Mouse (Mus musculus): Measurements from ENCODE around the gene Cdh13. TPM values are rescaled to one million over a fixed set of nuclear protein-coding genes. Genes with fewer than 3 reads are reported as not detected.
"Not testable (repeated sequence)": the region's sequence is repeated elsewhere in the genome, so short reads cannot be mapped to it uniquely, and the experiment has no call there.

Cdh13 gene
- total and polyA plus RNA-seq, 3 experiments, result 162 to 172 (median 163) TPM

DNA sequence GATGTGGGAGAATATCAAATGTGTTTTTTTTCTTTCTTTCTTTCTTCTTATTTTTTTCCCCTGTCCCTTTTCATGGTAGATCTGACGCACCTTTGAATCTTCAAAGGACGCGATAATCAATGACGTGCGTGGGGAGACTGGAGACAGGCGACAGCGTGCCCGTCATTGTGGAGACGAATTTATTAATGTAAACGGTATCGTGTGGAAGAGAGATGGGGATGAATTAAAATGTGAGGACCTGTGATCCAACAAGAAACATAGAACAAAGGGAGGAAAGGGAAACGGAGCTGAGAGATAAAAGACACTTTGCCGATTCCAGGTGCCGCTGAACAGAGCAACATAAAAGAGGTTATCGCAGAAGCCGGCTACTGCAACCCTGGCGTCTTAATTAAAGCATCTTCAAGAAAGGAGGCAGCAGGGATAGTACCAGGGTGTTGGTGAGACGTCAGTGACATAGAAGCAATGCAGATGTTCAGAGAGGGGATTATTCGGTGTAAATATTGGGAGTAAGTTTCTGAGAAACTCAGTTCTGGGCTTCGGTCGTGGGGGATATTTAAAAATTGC is 464.6 kb downstream of the Cdh13 start:
- 83% methylated on average over 21 of the region's 21 CpGs for WGBS
- no peak overlapping the region for H3K27ac ChIP-seq
- H3K27me3 ChIP-seq (ENCODE audit: control insufficient read depth, insufficient read depth, low read length), result no peaks in the 10 kb centered on the region
- H3K36me3 ChIP-seq (ENCODE audit: control insufficient read depth, insufficient read depth, low read length), result no peaks in the 10 kb centered on the region
- no peaks in the 10 kb centered on the region for H3K79me2 ChIP-seq (replicated peaks; ENCODE audit: control insufficient read depth, insufficient read depth, low read length)
- H3K4me3 ChIP-seq, result no peak overlapping the region
- intact Hi-C loops (cut with DNase I), result no loop called here
- no peak overlapping the region for H3K9ac ChIP-seq (ENCODE audit: low read depth, low read length)
- no peak for DNase-seq
- H3K4me1 ChIP-seq (ENCODE audit: control insufficient read depth, insufficient read depth, low read length), result no peaks in the 10 kb centered on the region
- TF ChIP-seq CTCF (IDR thresholded peaks at IDR 0.05) (no peak), POLR2A (IDR thresholded peaks at IDR 0.05; ENCODE audit: insufficient read depth, low read depth, low read length) (no peak), EP300 (IDR thresholded peaks at IDR 0.05; ENCODE audit: insufficient read depth, low read depth, low read length) (no peak)

DNA sequence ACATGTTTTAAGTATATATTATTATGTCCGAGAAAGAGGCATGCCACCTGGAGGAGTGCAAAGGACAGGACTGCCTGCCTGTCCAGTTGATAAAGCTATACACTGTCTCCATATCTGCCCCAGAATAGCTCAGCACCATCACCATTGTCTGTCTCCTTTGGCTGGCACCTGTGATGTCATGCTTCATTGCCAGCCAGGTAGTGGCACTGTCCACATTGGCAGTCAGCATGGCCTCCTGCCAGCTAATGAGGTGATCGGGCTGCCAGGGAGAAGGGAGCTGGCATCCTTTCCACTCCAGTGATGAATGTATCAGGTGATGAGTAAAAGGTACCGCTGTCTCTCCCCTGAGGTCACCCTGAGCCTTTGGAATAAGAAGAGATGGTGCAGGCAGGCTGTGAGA is 465.7 kb downstream of the Cdh13 start:
- DNase-seq, result no peak
- no peaks in the 10 kb centered on the region for H3K36me3 ChIP-seq (ENCODE audit: control insufficient read depth, insufficient read depth, low read length)
- no peak for TF ChIP-seq POLR2A (IDR thresholded peaks at IDR 0.05; ENCODE audit: insufficient read depth, low read depth, low read length)
- TF ChIP-seq EP300 (IDR thresholded peaks at IDR 0.05; ENCODE audit: insufficient read depth, low read depth, low read length), result no peak
- TF ChIP-seq CTCF (IDR thresholded peaks at IDR 0.05), result no peak
- H3K27ac ChIP-seq, result no peak overlapping the region
- intact Hi-C loops (cut with DNase I), result no loop called here
- 71% methylated on average over 3 of the region's 3 CpGs for WGBS
- no peaks in the 10 kb centered on the region; the same call in 1 of the 2 replicates for H3K4me1 ChIP-seq (ENCODE audit: control insufficient read depth, insufficient read depth, low read length)
- H3K27me3 ChIP-seq (ENCODE audit: control insufficient read depth, insufficient read depth, low read length), result no peaks in the 10 kb centered on the region
- H3K9ac ChIP-seq (ENCODE audit: low read depth, low read length), result no peak overlapping the region
- no peak overlapping the region for H3K4me3 ChIP-seq
- H3K79me2 ChIP-seq (replicated peaks; ENCODE audit: control insufficient read depth, insufficient read depth, low read length), result no peaks in the 10 kb centered on the region

DNA sequence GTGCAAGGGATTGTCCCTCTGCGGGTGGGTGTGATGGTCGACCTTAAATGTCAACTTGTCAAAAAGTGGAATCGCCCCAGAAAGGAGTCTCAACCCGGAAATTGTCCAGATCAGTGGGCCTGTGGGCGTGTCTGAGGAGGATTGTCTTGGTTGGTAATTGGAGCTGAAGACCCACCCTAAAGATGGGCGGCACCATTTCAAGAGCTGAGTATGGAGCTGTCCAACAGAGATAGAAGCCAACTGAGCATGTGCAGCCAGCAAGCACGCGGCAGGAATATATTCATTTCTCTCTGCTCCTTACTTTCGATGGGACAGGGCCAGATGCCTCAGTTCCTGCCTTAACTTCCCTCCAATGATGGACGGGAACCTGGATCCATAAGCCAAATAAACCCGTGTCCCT is 466.3 kb downstream of the Cdh13 start:
- Histone ChIP-seq H3K36me3 (ENCODE audit: control insufficient read depth, insufficient read depth, low read length) (no peaks in the 10 kb centered on the region), H3K27me3 (ENCODE audit: control insufficient read depth, insufficient read depth, low read length) (no peaks in the 10 kb centered on the region), H3K4me1 (ENCODE audit: control insufficient read depth, insufficient read depth, low read length) (peaks cover 1% of the 10 kb centered on the region; the same call in 1 of the 2 replicates), H3K4me3 (no peak overlapping the region), H3K27ac (no peak overlapping the region), H3K9ac (ENCODE audit: low read depth, low read length) (no peak overlapping the region), H3K79me2 (replicated peaks; ENCODE audit: control insufficient read depth, insufficient read depth, low read length) (no peaks in the 10 kb centered on the region)
- intact Hi-C loops (cut with DNase I), result no loop called here
- no peak for DNase-seq
- WGBS, result 92% methylated on average over 11 of the region's 11 CpGs
- TF ChIP-seq POLR2A (IDR thresholded peaks at IDR 0.05; ENCODE audit: insufficient read depth, low read depth, low read length) (no peak), CTCF (IDR thresholded peaks at IDR 0.05) (no peak), EP300 (IDR thresholded peaks at IDR 0.05; ENCODE audit: insufficient read depth, low read depth, low read length) (no peak)

DNA sequence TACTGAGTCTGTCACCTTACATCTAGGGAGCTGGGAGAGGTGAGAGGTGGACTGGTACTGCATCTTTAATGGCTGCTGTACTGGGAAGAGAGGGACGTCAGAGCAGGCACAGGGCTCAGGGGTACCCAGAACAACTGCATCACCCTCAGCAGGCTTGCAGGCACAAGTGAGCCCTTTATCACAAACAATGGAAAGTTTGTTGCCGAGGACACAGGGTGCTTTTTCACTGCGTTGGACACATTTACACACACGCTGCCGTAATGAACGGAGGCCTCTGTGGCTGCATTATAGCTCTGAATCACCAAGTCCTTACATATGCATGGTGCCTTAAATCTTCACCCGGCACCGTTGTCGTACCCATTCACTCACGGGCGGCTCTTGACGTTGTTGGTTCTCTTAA is 470.2 kb downstream of the Cdh13 start:
- H3K4me3 ChIP-seq, result no peak overlapping the region
- no peaks in the 10 kb centered on the region for H3K27me3 ChIP-seq (ENCODE audit: control insufficient read depth, insufficient read depth, low read length)
- TF ChIP-seq EP300 (IDR thresholded peaks at IDR 0.05; ENCODE audit: insufficient read depth, low read depth, low read length), result no peak
- TF ChIP-seq POLR2A (IDR thresholded peaks at IDR 0.05; ENCODE audit: insufficient read depth, low read depth, low read length), result no peak
- TF ChIP-seq CTCF (IDR thresholded peaks at IDR 0.05), result no peak
- intact Hi-C loops (cut with DNase I), result no loop called here
- peaks cover 1% of the 10 kb centered on the region; the same call in 1 of the 2 replicates for H3K4me1 ChIP-seq (ENCODE audit: control insufficient read depth, insufficient read depth, low read length)
- no peak overlapping the region for H3K9ac ChIP-seq (ENCODE audit: low read depth, low read length)
- no peaks in the 10 kb centered on the region; the same call in 1 of the 2 replicates for H3K36me3 ChIP-seq (ENCODE audit: control insufficient read depth, insufficient read depth, low read length)
- H3K79me2 ChIP-seq (replicated peaks; ENCODE audit: control insufficient read depth, insufficient read depth, low read length), result no peaks in the 10 kb centered on the region
- no peak overlapping the region for H3K27ac ChIP-seq
- 88% methylated on average over 12 of the region's 12 CpGs for WGBS
- DNase-seq, result no peak

DNA sequence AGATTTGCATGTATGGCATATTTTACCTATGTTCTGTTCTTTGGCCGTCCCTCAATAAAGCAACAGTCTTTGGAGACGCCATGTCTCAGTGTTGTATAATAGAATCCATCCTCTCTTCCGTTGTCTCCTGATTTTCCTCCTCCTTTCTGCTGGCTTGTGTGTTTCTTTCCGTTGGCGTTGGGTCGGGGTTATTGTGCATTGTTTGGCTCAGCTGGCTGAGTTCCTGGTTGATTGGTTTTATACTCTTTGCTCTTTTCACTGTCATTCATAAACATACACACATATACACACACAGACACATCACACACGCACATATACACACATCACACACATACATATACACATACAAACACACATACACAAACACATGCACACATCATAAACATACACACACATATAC is 470.6 kb downstream of the Cdh13 start:
- no peak overlapping the region for H3K27ac ChIP-seq
- H3K36me3 ChIP-seq (ENCODE audit: control insufficient read depth, insufficient read depth, low read length), result no peaks in the 10 kb centered on the region; the same call in 1 of the 2 replicates
- no peak overlapping the region for H3K4me3 ChIP-seq
- no peak for TF ChIP-seq POLR2A (IDR thresholded peaks at IDR 0.05; ENCODE audit: insufficient read depth, low read depth, low read length)
- TF ChIP-seq CTCF (IDR thresholded peaks at IDR 0.05), result no peak
- TF ChIP-seq EP300 (IDR thresholded peaks at IDR 0.05; ENCODE audit: insufficient read depth, low read depth, low read length), result no peak
- peaks cover 1% of the 10 kb centered on the region; the same call in 1 of the 2 replicates for H3K4me1 ChIP-seq (ENCODE audit: control insufficient read depth, insufficient read depth, low read length)
- no peak overlapping the region for H3K9ac ChIP-seq (ENCODE audit: low read depth, low read length)
- no peaks in the 10 kb centered on the region for H3K79me2 ChIP-seq (replicated peaks; ENCODE audit: control insufficient read depth, insufficient read depth, low read length)
- no peak for DNase-seq
- no peaks in the 10 kb centered on the region for H3K27me3 ChIP-seq (ENCODE audit: control insufficient read depth, insufficient read depth, low read length)
- 59% methylated on average over 7 of the region's 7 CpGs for WGBS
- intact Hi-C loops (cut with DNase I), result no loop called here

DNA sequence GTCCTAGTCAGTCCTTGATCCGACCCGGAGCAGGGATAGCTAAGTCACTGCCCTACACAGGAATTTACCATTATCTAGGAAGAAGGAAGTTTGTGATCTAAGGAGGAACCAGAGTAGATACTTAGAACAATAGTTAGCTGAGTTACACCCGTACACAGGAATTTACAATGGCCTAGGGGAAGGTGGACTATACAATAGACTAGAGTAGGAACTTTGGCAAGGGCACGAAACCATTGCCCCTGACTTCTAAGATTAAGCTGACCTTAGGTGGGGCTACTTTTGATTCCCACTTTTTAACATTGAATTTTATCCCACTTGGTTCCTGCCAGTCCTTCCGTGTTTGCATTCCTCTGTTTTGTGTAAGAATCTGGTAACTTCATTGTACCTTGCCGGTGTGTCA is 494.0 kb downstream of the Cdh13 start:
- DNase-seq; H3K27ac ChIP-seq; H3K4me1 ChIP-seq (ENCODE audit: control insufficient read depth, insufficient read depth, low read length); H3K4me3 ChIP-seq; H3K79me2 ChIP-seq (replicated peaks; ENCODE audit: control insufficient read depth, insufficient read depth, low read length); H3K9ac ChIP-seq (ENCODE audit: low read depth, low read length); intact Hi-C loops (cut with DNase I); H3K27me3 ChIP-seq (ENCODE audit: control insufficient read depth, insufficient read depth, low read length); H3K36me3 ChIP-seq (ENCODE audit: control insufficient read depth, insufficient read depth, low read length): not testable (repeated sequence)
- WGBS, result 53% methylated on average over 6 of the region's 6 CpGs

Measured in heart, adult 2 months (tissue).